Mouse (Mus musculus): ENCODE results near the gene Stpg3.

Stpg3 gene

GRCm38 (mm10) chr2:25172629-25173028, 41.8 kb downstream of the Stpg3 start:
- POLR2A ChIA-PET, result interaction anchor here in 2 of 4 experiments (1.3 to 6.2 kb wide), 2 partner anchors 8 to 15 kb away, joined by 3 to 27 read pairs; no protein-coding TSS in a partner anchor
- CTCF ChIA-PET, result no interaction called here

GRCm38 (mm10) chr2:25171769-25172153, 42.7 kb downstream of the Stpg3 start:
- ChIA-PET CTCF (interaction anchor here in 2 of 4 experiments (0.5 to 1.6 kb wide), 2 partner anchors 14 to 1088 kb away, joined by 5 to 6 read pairs; no protein-coding TSS in a partner anchor), POLR2A (interaction anchor here in 3 of 4 experiments (0.5 to 1.7 kb wide), 14 partner anchors 9 to 264 kb away, joined by 3 to 8 read pairs (median 3); partner anchors contain the start of genes Nrarp (in 3 of the 3) and Tubb4b (in 1 of the 3))

- ChIA-PET CTCF (interaction anchor here in 1 of 4 experiments (1.1 to 1.6 kb wide), 2 partner anchors 10 to 15 kb away, joined by 4 to 6 read pairs; partner anchors contain the start of gene Nrarp), POLR2A (interaction anchor here in 3 of 4 experiments (0.5 to 1.7 kb wide), 12 partner anchors 9 to 161 kb away, joined by 3 to 8 read pairs (median 4); partner anchors contain the start of genes Nrarp (in 3 of the 3) and Tubb4b (in 1 of the 3))
These were observed 43.2 kb downstream of the Stpg3 start for GRCm38 (mm10) chr2:25171101-25171768.

- CTCF ChIA-PET, result interaction anchor here in 3 of 4 experiments (0.6 to 1.6 kb wide), 4 partner anchors 10 to 109 kb away, joined by 3 to 6 read pairs (median 4); partner anchors contain the start of gene Nrarp (in 1 of the 3)
- POLR2A ChIA-PET, result interaction anchor here in 3 of 4 experiments (0.6 to 2.5 kb wide), 6 partner anchors 10 to 70 kb away, joined by 3 to 11 read pairs (median 6); partner anchors contain the start of genes Nrarp (in 3 of the 3) and Tubb4b (in 1 of the 3)
These were observed 43.9 kb downstream of the Stpg3 start for GRCm38 (mm10) chr2:25170326-25171100.

- CTCF ChIA-PET, result interaction anchor here in 2 of 4 experiments (0.6 to 0.7 kb wide), 2 partner anchors 17 to 110 kb away, joined by 3 read pairs; no protein-coding TSS in a partner anchor
- POLR2A ChIA-PET, result interaction anchor here in 3 of 4 experiments (1.2 to 2.5 kb wide), 4 partner anchors 11 to 234 kb away, joined by 3 to 11 read pairs (median 5); partner anchors contain the start of genes Nrarp (in 2 of the 3) and Arrdc1 (in 1 of the 3)
These were observed 44.7 kb downstream of the Stpg3 start for GRCm38 (mm10) chr2:25169778-25170177.

GRCm38 (mm10) chr2:25168665-25168978, 45.8 kb downstream of the Stpg3 start:
- ChIA-PET CTCF (interaction anchor here in 2 of 4 experiments (0.6 to 1.3 kb wide), 2 partner anchors 12 to 1064 kb away, joined by 3 to 5 read pairs; partner anchors contain the start of gene Nrarp (in 1 of the 2)), POLR2A (interaction anchor here (0.6 to 2.5 kb wide), 16 partner anchors 10 to 397 kb away, joined by 3 to 11 read pairs (median 4); partner anchors contain the start of genes Nrarp (in 3 of the 4), Arrdc1 (in 1 of the 4) and Tubb4b (in 1 of the 4))

GRCm38 (mm10) chr2:25167919-25168664, 46.3 kb downstream of the Stpg3 start:
- CTCF ChIA-PET, result interaction anchor here in 1 of 4 experiments (1.3 kb wide), 1 partner anchor 13 kb away, joined by 3 read pairs; the partner anchor contains the start of gene Nrarp
- POLR2A ChIA-PET, result interaction anchor here (0.6 to 2.5 kb wide), 14 partner anchors 10 to 398 kb away, joined by 3 to 11 read pairs (median 4); partner anchors contain the start of genes Nrarp (in 3 of the 4), Arrdc1 (in 1 of the 4) and Tubb4b (in 1 of the 4)

- CTCF ChIA-PET, result no interaction called here
- POLR2A ChIA-PET, result interaction anchor here in 2 of 4 experiments (0.6 to 3.1 kb wide), 2 partner anchors 11 to 13 kb away, joined by 3 to 9 read pairs; partner anchors contain the start of gene Nrarp (in 1 of the 2)
These were observed 47.0 kb downstream of the Stpg3 start for GRCm38 (mm10) chr2:25167481-25167880.
